Mouse (Mus musculus) embryonic facial prominence, embryonic 15.5 days (tissue): ENCODE data around the gene 1700025G04Rik. TPM values are rescaled to one million over a fixed set of nuclear protein-coding genes. Genes with fewer than 3 reads are reported as not detected.

Source experiments
- ATAC-seq: fragments of 200-750 bp; cut with Nextera tagmentation; 2 replicates; pipeline ENCODE4 v1.8.0; 2017; ENCODE audit warnings: low read depth, moderate TSS enrichment; ENCODE audit not compliant: insufficient number of reproducible peaks, low FRiP score, low TSS enrichment
- H3K27ac ChIP-seq: fragments of 300-500 bp; sonication (generic); replicated peaks from 2 replicates; pipeline ENCODE4 v1.5.1; 2015; ENCODE audit warnings: mild to moderate bottlenecking, inconsistent platforms
- H3K27me3 ChIP-seq: fragments of 300-500 bp; sonication (generic); 2 replicates; pipeline ENCODE4 v1.6.1; 2015; ENCODE audit warnings: inconsistent platforms
- H3K36me3 ChIP-seq: fragments of 300-500 bp; sonication (generic); 2 replicates; pipeline ENCODE4 v1.6.1; 2015; ENCODE audit warnings: mild to moderate bottlenecking, inconsistent platforms
- H3K4me1 ChIP-seq: fragments of 300-500 bp; sonication (generic); 2 replicates; pipeline ENCODE4 v1.6.1; 2015; ENCODE audit warnings: inconsistent platforms
- H3K4me2 ChIP-seq: fragments of 300-500 bp; sonication (generic); replicated peaks from 2 replicates; pipeline ENCODE4 v1.6.1; 2015; ENCODE audit warnings: mild to moderate bottlenecking, inconsistent platforms
- H3K4me3 ChIP-seq: fragments of 300-500 bp; sonication (generic); replicated peaks from 2 replicates; pipeline ENCODE4 v1.5.1; 2015; ENCODE audit warnings: mild to moderate bottlenecking, inconsistent platforms
- H3K9ac ChIP-seq: fragments of 300-500 bp; sonication (generic); 2 replicates; pipeline ENCODE4 v1.6.1; 2015; ENCODE audit warnings: inconsistent platforms
- H3K9me3 ChIP-seq: fragments of 300-500 bp; sonication (generic); replicated peaks from 2 replicates; pipeline ENCODE4 v1.6.1; 2016; ENCODE audit warnings: inconsistent platforms
- WGBS: fragments of 180-500 bp; shearing (Covaris S2); methylation state at CpG from one replicate; pipeline ENCODE4 v1.1.7; 2015; 5-methylcytosine and 5-hydroxymethylcytosine counted together
- polyA plus RNA-seq: library from polyadenylated mRNA; unstranded; fragments of >200 nt; fragmentation: Nextera tagmentation; extraction: Ambion mirVana; gene quantifications from 2 replicates; pipeline ENCODE4 v1.2.1, GENCODE M21; 2015

Gene 1700025G04Rik
- polyA plus RNA-seq, 1 experiment from 2014 or later = 44.9 TPM

DNA sequence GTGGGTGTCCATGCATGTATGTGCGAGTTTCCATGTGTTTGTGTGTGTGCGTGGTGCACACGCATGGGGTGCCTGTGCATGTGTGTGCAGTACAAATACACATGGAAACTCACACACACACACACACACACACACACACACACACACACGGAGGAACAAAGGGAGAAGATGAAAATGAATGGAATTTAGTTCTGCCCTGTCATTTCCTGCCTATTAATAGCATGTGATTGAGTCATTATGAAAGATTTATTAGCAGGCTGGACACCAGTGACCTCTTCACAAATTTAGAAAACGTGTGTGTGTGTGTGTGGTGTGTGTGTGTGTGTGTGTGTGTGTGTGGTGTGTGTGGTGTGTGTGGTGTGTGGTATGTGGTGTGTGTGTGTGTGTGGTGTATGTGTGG, 217.0 kb downstream of the 1700025G04Rik start:
- Histone ChIP-seq H3K4me3 (no peak overlapping the region), H3K4me2 (no peak overlapping the region), H3K27ac (no peak overlapping the region), H3K9me3 (no peaks in the 10 kb centered on the region), H3K4me1 (no peaks in the 10 kb centered on the region), H3K9ac (no peak overlapping the region), H3K27me3 (no peaks in the 10 kb centered on the region), H3K36me3 (no peaks in the 10 kb centered on the region)
- no peak for ATAC-seq
- WGBS = 74% methylated on average over 5 of the region's 5 CpGs

- Histone ChIP-seq H3K9me3 (no peaks in the 10 kb centered on the region), H3K4me2 (no peak overlapping the region), H3K27ac (no peak overlapping the region), H3K9ac (no peak overlapping the region), H3K36me3 (no peaks in the 10 kb centered on the region), H3K4me3 (no peak overlapping the region), H3K27me3 (no peaks in the 10 kb centered on the region), H3K4me1 (peaks cover 6% of the 10 kb centered on the region; the same call in 1 of the 2 replicates)
- no peak for ATAC-seq
- 75% methylated on average over 6 of the region's 6 CpGs for WGBS
These were observed 225.6 kb downstream of the 1700025G04Rik start for GRCm38 (mm10) chr1:151864326-151864725.

- Histone ChIP-seq H3K27ac (no peak overlapping the region), H3K9me3 (no peaks in the 10 kb centered on the region), H3K9ac (no peak overlapping the region), H3K4me2 (no peak overlapping the region), H3K4me3 (no peak overlapping the region), H3K27me3 (no peaks in the 10 kb centered on the region), H3K4me1 (peaks cover 6% of the 10 kb centered on the region; the same call in 1 of the 2 replicates), H3K36me3 (no peaks in the 10 kb centered on the region)
- 83% methylated on average over 12 of the region's 12 CpGs for WGBS
- no peak for ATAC-seq
These were observed 226.2 kb downstream of the 1700025G04Rik start for GRCm38 (mm10) chr1:151863797-151864147.

- 70% methylated on average over 17 of the region's 17 CpGs for WGBS
- ATAC-seq = no peak; the same call in 1 of the 2 replicates
- Histone ChIP-seq H3K36me3 (no peaks in the 10 kb centered on the region), H3K4me1 (peaks cover 6% of the 10 kb centered on the region; the same call in 1 of the 2 replicates), H3K4me2 (no peak overlapping the region), H3K27me3 (no peaks in the 10 kb centered on the region), H3K4me3 (no peak overlapping the region), H3K9ac (no peak overlapping the region), H3K9me3 (no peaks in the 10 kb centered on the region), H3K27ac (no peak overlapping the region)
These were observed 226.7 kb downstream of the 1700025G04Rik start for GRCm38 (mm10) chr1:151863135-151863796.

- 94% methylated on average over 8 of the region's 8 CpGs for WGBS
- H3K27me3 ChIP-seq = no peaks in the 10 kb centered on the region
- no peak for ATAC-seq
- H3K27ac ChIP-seq = no peak overlapping the region
- no peak overlapping the region for H3K4me3 ChIP-seq
- H3K4me1 ChIP-seq = peaks cover 6% of the 10 kb centered on the region; the same call in 1 of the 2 replicates
- no peak overlapping the region for H3K9ac ChIP-seq
- no peak overlapping the region for H3K4me2 ChIP-seq
- no peaks in the 10 kb centered on the region for H3K36me3 ChIP-seq
- H3K9me3 ChIP-seq = no peaks in the 10 kb centered on the region
These were observed 227.8 kb downstream of the 1700025G04Rik start for GRCm38 (mm10) chr1:151862109-151862508.

DNA sequence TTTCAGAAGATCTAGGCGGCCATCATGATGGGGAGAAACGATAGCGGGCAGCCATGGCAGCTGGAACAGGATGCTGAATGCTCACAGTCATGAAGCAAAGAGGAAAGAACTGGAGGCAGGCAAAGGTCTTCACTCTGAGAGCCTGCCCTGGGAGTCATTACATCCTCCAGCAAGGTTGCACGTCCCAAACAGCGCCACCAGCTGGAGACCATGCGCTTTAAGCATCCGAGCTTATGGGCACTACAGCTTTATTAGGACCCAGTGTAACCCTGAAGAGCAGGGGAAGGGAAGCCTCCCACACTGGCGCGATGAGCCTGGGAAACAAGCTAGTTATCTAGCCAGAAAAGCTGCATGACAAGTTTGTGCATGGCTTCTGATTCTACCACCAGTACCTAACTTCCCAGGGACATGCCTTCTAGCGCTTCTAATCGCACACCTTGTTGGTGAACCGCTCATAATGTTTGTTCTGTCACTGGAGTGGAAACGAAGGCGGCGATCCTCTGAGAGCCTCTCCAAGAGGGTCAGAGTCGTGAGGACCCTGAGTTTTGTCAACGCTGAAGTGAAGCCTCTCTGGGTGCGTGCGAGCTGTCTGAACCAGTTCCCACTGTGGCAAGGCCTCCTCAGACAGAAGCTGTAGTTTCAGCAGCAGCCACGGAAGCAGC, 228.5 kb downstream of the 1700025G04Rik start:
- H3K9me3 ChIP-seq = no peaks in the 10 kb centered on the region
- H3K27me3 ChIP-seq = no peaks in the 10 kb centered on the region
- H3K4me1 ChIP-seq = peaks cover 6% of the 10 kb centered on the region; the same call in 1 of the 2 replicates
- H3K9ac ChIP-seq = no peak overlapping the region
- no peaks in the 10 kb centered on the region for H3K36me3 ChIP-seq
- peak overlapping the region; percentile 40; the same call in 1 of the 2 replicates for H3K27ac ChIP-seq
- H3K4me3 ChIP-seq = no peak overlapping the region
- 60% methylated on average over 20 of the region's 20 CpGs for WGBS
- no peak overlapping the region for H3K4me2 ChIP-seq
- ATAC-seq = no peak

DNA sequence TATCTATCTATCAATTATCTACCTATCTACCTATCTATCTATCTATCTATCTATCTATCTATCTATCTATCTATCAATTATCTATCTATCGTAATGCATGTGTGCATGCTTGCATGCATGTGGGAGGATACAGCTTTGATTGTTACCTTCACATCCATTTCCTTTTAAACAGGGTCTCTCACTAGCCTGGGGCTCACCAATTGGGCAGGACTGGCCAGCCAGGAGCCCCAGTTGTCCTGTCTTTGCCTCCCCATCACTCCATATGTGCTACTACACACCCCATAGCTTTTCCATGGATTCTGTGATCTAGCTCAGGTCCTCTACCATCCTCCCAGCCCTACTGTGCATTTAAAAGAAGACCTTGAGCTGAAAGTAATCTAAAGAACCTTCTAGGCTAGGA, 231.5 kb downstream of the 1700025G04Rik start:
- H3K9me3 ChIP-seq = no peaks in the 10 kb centered on the region
- H3K27me3 ChIP-seq = no peaks in the 10 kb centered on the region
- WGBS = 97% methylated on average over 1 of the region's 1 CpGs
- no peak overlapping the region for H3K9ac ChIP-seq
- no peak overlapping the region for H3K27ac ChIP-seq
- H3K4me2 ChIP-seq = no peak overlapping the region
- H3K4me1 ChIP-seq = peaks cover under 1% of the 10 kb centered on the region; the same call in 1 of the 2 replicates
- no peak overlapping the region for H3K4me3 ChIP-seq
- no peak for ATAC-seq
- no peaks in the 10 kb centered on the region for H3K36me3 ChIP-seq

DNA sequence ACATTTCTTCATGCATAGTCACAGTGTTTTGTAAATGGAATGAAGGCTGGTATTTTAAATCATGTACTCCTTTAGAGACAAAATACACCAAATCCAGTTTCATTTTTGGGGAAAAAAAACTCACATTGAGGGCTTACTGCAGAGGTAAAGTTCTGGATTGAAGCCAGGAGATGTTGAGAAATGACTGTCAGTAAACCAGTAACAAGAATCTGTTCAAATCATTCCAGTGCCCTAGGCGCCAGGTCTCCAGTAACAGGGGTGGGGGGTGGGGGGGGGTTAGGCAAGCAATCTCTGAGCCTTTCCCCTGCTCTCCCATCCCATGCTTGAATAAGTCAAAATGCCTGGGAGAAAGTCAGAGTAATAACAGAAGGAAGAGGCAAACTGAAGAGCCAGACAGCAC, 234.4 kb downstream of the 1700025G04Rik start:
- WGBS = 40% methylated on average over 1 of the region's 1 CpGs
- ATAC-seq = no peak
- H3K4me2 ChIP-seq = no peak overlapping the region
- no peaks in the 10 kb centered on the region for H3K36me3 ChIP-seq
- H3K9me3 ChIP-seq = no peaks in the 10 kb centered on the region
- H3K4me1 ChIP-seq = no peaks in the 10 kb centered on the region
- H3K4me3 ChIP-seq = no peak overlapping the region
- H3K27me3 ChIP-seq = no peaks in the 10 kb centered on the region
- no peak overlapping the region for H3K9ac ChIP-seq
- H3K27ac ChIP-seq = no peak overlapping the region

GRCm38 (mm10) chr1:151851976-151852375, 237.9 kb downstream of the 1700025G04Rik start:
- no peak overlapping the region for H3K4me3 ChIP-seq
- ATAC-seq = no peak
- H3K27me3 ChIP-seq = no peaks in the 10 kb centered on the region
- no peaks in the 10 kb centered on the region for H3K4me1 ChIP-seq
- no peaks in the 10 kb centered on the region for H3K9me3 ChIP-seq
- H3K9ac ChIP-seq = no peak overlapping the region
- H3K4me2 ChIP-seq = no peak overlapping the region
- 42% methylated on average over 3 of the region's 3 CpGs for WGBS
- no peak overlapping the region for H3K27ac ChIP-seq
- no peaks in the 10 kb centered on the region for H3K36me3 ChIP-seq

- 83% methylated on average over 20 of the region's 20 CpGs for WGBS
- H3K27me3 ChIP-seq = no peaks in the 10 kb centered on the region
- H3K4me1 ChIP-seq = no peaks in the 10 kb centered on the region
- H3K9me3 ChIP-seq = no peaks in the 10 kb centered on the region
- H3K4me3 ChIP-seq = no peak overlapping the region
- no peak for ATAC-seq
- no peak overlapping the region for H3K9ac ChIP-seq
- H3K36me3 ChIP-seq = no peaks in the 10 kb centered on the region
- no peak overlapping the region for H3K4me2 ChIP-seq
- H3K27ac ChIP-seq = no peak overlapping the region
These were observed 238.7 kb downstream of the 1700025G04Rik start for GRCm38 (mm10) chr1:151851051-151851848.

- ATAC-seq = no peak
- H3K4me3 ChIP-seq = no peak overlapping the region
- H3K4me1 ChIP-seq = no peaks in the 10 kb centered on the region
- no peak overlapping the region for H3K4me2 ChIP-seq
- no peaks in the 10 kb centered on the region for H3K9me3 ChIP-seq
- WGBS = 84% methylated on average over 16 of the region's 16 CpGs
- H3K36me3 ChIP-seq = no peaks in the 10 kb centered on the region
- H3K27ac ChIP-seq = no peak overlapping the region
- no peaks in the 10 kb centered on the region for H3K27me3 ChIP-seq
- H3K9ac ChIP-seq = no peak overlapping the region
These were observed 239.8 kb downstream of the 1700025G04Rik start for GRCm38 (mm10) chr1:151849993-151850608.
